Mouse (Mus musculus) regulatory T cell (primary cell): Measurements from ENCODE around the gene Arf4.

Experiments
- in situ Hi-C: fragments of 300-600 bp; cut with MboI, MseI; formaldehyde crosslinking; loops from one replicate; pipeline ENCODE4 v1.15.1; 2025; ENCODE audit warnings: high pct_unique_total_duplicates

Arf4 gene

GRCm38 (mm10) chr14:26637851-26638707 is at the start of gene Arf4:
Arf4 (plus strand) TSS chr14:26638074.
- in situ Hi-C loops = no loop called here

GRCm38 (mm10) chr14:26591353-26591752 is 46.5 kb upstream of the Arf4 start:
- in situ Hi-C loops = no loop called here

DNA sequence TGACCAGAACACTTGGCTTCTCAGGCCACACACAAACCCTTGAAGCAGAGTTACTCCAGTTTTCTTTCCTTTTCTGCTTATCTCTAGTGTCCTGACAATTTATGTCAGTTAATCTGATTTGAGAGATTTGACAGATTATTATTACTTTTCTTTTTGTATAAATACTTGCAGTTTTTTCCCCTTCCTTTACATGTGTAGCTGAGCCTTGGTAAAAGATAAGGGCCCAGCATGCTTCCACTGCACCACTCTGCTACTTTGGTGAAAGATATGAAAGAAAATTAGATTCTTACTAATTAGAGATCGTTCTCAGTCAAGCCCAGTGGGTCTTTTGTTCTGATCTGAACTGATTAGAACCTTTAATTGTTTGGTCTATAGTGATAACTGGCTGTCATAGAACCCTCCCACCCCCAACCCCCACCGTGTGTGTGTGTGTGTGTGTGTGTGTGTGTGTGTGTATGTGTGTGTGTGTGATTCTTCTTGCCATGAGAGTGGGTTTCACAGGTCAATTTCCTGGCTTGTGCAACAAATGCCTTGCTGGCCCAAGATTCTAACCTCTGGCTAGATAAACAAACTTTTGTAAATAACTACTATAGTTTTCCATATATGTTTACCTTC is 44.5 kb upstream of the Arf4 start:
- in situ Hi-C loops = no loop called here

DNA sequence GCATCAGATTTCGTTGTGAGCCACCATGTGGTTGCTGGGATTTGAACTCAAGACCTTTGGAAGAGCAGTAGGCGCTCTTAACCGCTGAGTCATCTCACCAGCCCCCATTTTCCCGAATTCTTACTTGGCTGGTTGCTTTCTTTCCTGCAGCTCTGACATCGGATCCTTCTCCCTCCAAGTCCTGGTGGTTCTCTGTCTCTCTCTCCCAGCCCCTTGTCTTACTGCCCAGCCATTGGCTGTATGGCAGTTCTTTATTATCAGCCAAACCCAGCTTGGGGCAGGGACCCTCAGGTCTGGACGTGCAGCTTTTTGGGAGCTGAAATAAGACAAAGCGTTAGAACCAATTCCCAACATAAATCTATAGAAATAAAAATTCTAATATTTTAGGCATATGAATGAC is 42.7 kb upstream of the Arf4 start:
- in situ Hi-C loops = no loop called here

GRCm38 (mm10) chr14:26595695-26596365 is 42.0 kb upstream of the Arf4 start:
- in situ Hi-C loops = no loop called here

DNA sequence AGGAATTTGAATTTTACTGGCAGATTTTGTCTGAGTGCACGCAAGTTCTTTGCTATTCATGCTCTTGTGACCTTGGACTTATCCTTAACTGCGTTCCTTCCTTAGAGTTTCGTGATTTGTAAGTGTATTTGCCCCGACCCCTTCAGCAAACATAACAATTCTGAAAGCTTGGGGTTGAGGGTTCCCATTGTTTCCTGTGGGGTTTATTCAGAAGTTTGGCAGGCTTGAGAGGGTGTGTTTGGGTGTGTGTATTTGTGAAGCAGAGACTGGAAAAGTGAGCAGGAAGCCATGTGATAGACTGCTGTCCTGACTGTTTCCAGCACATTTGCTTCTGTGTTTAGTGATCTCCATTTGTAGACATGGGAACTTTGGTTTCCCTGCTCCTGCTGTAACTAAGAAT is 32.5 kb upstream of the Arf4 start:
- in situ Hi-C loops = no loop called here

GRCm38 (mm10) chr14:26609674-26610073 is 28.2 kb upstream of the Arf4 start:
- in situ Hi-C loops = no loop called here

- in situ Hi-C loops = no loop called here
Measured at GRCm38 (mm10) chr14:26610689-26611088, 27.2 kb upstream of the Arf4 start.

- in situ Hi-C loops = no loop called here
Measured at GRCm38 (mm10) chr14:26625301-26625700, 12.6 kb upstream of the Arf4 start.

DNA sequence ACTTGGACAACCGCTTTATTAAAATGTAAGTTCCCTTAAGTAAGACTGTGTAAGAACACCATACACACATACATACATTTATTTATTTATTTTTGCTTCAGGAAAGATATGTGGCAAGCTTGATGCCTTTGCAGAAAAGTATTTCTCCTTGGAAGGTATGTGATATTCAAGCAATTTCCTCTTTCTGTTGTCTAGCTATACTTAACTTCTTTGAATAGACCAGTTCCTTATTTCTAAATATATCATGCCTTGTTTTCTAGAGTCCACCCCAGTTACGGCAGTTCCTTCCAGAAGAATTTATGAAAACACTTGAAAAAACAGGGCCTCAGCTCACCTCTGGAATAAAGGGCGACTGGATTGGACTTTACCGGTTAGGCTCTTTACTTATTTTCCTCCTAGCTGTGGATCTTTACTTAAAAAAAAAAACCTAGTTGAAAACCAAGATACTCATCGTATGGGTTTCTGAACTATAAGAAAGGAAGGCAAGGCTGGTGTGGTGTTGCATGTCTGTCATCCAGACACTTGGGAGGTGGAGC is 11.2 kb upstream of the Arf4 start:
- in situ Hi-C loops = no loop called here

GRCm38 (mm10) chr14:26637025-26637850 is 636 bp upstream of the Arf4 start:
- in situ Hi-C loops = no loop called here

- in situ Hi-C loops = no loop called here
Measured at GRCm38 (mm10) chr14:26638708-26639084, 822 bp downstream of the Arf4 start.

DNA sequence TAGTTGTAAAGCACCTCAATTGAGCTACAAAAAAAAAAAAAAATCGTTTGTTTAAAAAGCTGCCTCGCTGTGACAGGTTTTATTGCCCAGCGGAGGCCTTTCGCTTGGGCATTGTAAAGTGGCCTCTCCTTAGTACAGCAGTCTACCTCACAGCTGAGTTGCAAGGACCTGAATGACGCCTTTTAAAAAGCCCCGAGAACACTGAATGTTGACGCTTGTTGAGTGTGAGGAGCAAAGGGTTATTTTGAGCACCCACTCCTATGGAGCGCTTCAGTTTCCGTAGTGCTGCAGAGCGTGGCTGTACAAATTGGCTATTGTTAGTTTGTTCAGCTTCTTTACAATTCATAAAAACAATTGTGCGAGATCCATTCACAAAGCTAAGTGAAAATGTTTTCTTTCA is 1.4 kb downstream of the Arf4 start:
- in situ Hi-C loops = no loop called here

DNA sequence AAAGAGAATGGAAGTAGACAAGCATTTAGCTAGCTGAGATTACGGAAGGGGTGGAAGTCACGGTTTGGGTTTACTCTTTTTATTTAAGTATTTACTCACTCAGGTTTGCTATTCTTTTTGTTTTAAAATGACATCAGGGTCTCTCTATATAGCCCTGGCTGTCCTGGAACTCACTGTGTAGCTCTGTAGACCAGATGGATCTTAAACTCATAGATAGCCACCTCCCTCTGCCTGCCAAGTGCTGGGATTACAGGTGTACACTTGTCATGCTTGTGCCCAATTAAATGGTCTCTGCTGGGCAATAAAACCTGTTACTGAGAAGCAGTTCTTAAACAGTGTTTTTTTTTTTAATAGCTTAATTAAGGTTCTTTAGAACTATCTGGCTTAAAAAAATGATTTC is 2.1 kb downstream of the Arf4 start:
- in situ Hi-C loops = no loop called here

DNA sequence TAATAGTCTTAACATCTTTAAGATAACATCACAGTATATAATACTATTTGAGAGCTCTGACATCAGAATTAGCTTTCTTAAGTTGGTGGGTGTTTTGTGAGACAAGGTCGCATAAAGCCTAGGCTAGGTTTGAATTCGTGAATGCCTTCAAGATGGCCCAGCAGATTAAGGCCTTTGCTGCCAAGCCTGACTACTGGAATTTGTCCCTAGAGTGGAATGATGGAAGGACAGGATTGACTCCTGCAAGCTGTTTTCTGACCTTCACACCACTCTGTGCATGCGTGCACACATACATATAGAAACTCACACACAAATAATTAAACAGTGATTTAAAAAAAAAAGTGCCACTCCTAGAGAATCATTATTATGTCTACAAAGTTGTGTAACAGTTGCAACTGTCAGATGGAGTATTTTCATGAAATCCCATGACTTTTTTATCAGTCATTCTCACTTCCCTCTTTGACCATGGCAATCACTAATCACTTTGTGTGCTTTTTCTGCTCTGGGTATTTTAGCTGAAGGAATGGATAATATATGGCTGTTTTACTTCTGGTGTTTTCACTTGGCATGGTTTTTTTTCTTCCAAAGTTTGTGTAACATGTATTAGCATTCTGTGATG is 5.2 kb downstream of the Arf4 start:
- in situ Hi-C loops = no loop called here

DNA sequence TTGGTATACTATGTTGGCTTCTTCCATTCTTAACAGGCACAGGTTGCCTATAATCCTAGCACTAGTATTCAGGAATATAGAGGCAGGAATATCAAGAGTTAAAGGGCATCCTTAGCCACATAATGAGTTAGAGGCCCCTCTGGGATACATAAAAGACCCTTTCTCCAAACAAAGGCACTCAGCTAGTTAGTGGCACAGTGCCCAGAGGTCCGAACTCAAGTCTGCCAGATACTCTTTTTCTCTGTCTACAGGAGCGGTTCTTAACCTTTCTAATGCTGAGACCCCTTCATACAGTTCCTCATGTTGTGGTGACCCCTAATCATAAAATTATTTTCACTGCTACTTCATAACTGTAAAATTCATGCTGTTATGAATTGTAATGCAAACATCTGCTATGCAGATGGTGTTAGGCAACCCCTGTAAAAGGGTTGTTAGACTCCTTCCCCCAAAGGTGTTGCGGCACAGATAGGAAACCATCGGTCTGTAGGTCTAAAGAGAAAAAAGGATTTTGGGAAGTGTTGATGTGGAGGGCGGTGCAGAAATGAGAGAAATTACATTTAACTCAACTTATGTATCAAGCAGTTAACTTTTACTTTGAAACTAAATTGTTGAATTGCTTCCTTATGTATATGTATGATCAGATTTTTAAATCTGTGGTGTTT is 8.2 kb downstream of the Arf4 start:
- in situ Hi-C loops = no loop called here

- in situ Hi-C loops = no loop called here
Measured at GRCm38 (mm10) chr14:26647811-26648210, 9.9 kb downstream of the Arf4 start.

DNA sequence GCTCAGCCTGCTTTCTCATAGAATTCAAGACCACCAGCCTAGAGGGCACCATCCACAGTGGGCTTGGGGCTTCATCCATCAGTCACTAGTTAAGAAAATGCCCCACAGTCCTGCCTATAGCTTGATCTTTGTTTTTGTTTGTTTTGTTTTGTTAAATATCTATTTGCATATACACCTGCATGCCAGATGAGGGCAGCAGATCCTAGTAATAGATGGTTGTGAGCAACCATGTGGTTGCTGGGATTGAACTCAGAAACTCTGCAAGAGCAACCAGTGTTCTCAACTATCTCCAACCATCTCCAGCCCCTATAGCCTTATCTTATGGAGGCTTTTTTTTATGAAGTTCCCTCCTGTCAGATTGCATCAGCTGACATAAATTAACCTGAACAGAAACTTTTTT is 14.0 kb downstream of the Arf4 start:
- in situ Hi-C loops = loop anchor here (10.0 kb wide), 1 partner anchor 1377 kb away; no protein-coding TSS in a partner anchor

DNA sequence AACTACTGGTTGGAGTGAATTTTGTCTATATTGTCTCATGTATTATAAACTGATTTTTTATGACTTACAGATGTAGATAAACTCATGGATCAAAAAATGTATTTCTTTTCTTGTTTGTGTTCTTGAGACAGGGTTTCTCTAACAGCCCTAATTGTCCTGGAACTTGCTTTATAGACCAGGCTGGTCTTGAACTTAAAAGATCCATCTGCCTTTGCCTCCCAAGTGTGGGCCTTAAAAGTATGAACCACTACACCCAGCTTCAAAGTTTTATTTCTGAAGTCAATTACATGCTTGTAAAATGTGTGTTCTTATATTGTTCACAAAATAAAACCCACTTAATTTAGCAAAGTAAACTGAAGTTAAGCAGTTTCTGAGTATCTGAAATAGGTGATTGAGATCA is 20.3 kb downstream of the Arf4 start:
- in situ Hi-C loops = loop anchor here (10.0 kb wide), 1 partner anchor 1383 kb away; no protein-coding TSS in a partner anchor

- in situ Hi-C loops = no loop called here
Measured at GRCm38 (mm10) chr14:26660233-26660632, 22.4 kb downstream of the Arf4 start.
